Mouse (Mus musculus): Measurements from ENCODE around the gene Baiap2. TPM values are rescaled to one million over a fixed set of nuclear protein-coding genes. Genes with fewer than 3 reads are reported as not detected.

Baiap2 gene
- polyA plus RNA-seq, 1 experiment from 2014 or later, result 11.9 TPM

- peaks cover 24% of the 10 kb centered on the region for H3K36me3 ChIP-seq (ENCODE audit: control insufficient read depth, insufficient read depth, low read length)
- H3K4me3 ChIP-seq (ENCODE audit: low read depth, low read length), result no peak overlapping the region
- H3K9ac ChIP-seq (ENCODE audit: low read length), result no peak overlapping the region
Measured at GRCm38 (mm10) chr11:119916102-119916790, 26.3 kb upstream of the Baiap2 start.

GRCm38 (mm10) chr11:119916834-119917469 lies 25.6 kb upstream of the Baiap2 start:
- H3K9ac ChIP-seq (ENCODE audit: low read length), result no peak overlapping the region
- no peak overlapping the region for H3K4me3 ChIP-seq (ENCODE audit: low read depth, low read length)
- ATAC-seq (ENCODE audit: insufficient read depth, low FRiP score, low TSS enrichment), result no peak
- 96% methylated on average over 21 of the region's 21 CpGs for WGBS
- H3K27me3 ChIP-seq (ENCODE audit: control insufficient read depth, insufficient read depth, low read length), result no peaks in the 10 kb centered on the region
- H3K36me3 ChIP-seq (ENCODE audit: control insufficient read depth, insufficient read depth, low read length), result peaks cover 24% of the 10 kb centered on the region
- H3K9me3 ChIP-seq (ENCODE audit: control insufficient read depth, low read length), result no peaks in the 10 kb centered on the region
- H3K4me2 ChIP-seq (ENCODE audit: low read depth), result no peak overlapping the region
- no peak for DNase-seq (ENCODE audit: low spot score)
- H3K4me1 ChIP-seq (ENCODE audit: control insufficient read depth, insufficient read depth, low read length), result peaks cover 16% of the 10 kb centered on the region
- no peak overlapping the region for H3K27ac ChIP-seq (ENCODE audit: low read depth, low read length)

More at GRCm38 (mm10) chr11:119916102-119916790, 26.3 kb upstream of the Baiap2 start:
- Histone ChIP-seq H3K4me2 (ENCODE audit: low read depth) (no peak overlapping the region), H3K4me1 (ENCODE audit: control insufficient read depth, insufficient read depth, low read length) (peaks cover 16% of the 10 kb centered on the region), H3K27me3 (ENCODE audit: control insufficient read depth, insufficient read depth, low read length) (no peaks in the 10 kb centered on the region), H3K9me3 (ENCODE audit: control insufficient read depth, low read length) (no peaks in the 10 kb centered on the region), H3K27ac (ENCODE audit: low read depth, low read length) (no peak overlapping the region)
- 92% methylated on average over 15 of the region's 15 CpGs for WGBS
- ATAC-seq (ENCODE audit: insufficient read depth, low FRiP score, low TSS enrichment) (no peak), DNase-seq (ENCODE audit: low spot score) (no peak)

GRCm38 (mm10) chr11:119918521-119918920 lies 24.0 kb upstream of the Baiap2 start:
- H3K9ac ChIP-seq (ENCODE audit: low read length), result no peak overlapping the region
- H3K4me2 ChIP-seq (ENCODE audit: low read depth), result no peak overlapping the region
- 88% methylated on average over 7 of the region's 7 CpGs for WGBS

GRCm38 (mm10) chr11:119919432-119919831 lies 23.1 kb upstream of the Baiap2 start:
- peaks cover 7% of the 10 kb centered on the region for H3K4me1 ChIP-seq (ENCODE audit: control insufficient read depth, insufficient read depth, low read length)
- peaks cover 24% of the 10 kb centered on the region for H3K36me3 ChIP-seq (ENCODE audit: control insufficient read depth, insufficient read depth, low read length)
- no peaks in the 10 kb centered on the region for H3K9me3 ChIP-seq (ENCODE audit: control insufficient read depth, low read length)
- ATAC-seq (ENCODE audit: insufficient read depth, low FRiP score, low TSS enrichment), result no peak
- DNase-seq (ENCODE audit: low spot score), result no peak
- no peaks in the 10 kb centered on the region for H3K27me3 ChIP-seq (ENCODE audit: control insufficient read depth, insufficient read depth, low read length)
- H3K9ac ChIP-seq (ENCODE audit: low read length), result no peak overlapping the region
- H3K4me2 ChIP-seq (ENCODE audit: low read depth), result no peak overlapping the region
- 94% methylated on average over 4 of the region's 4 CpGs for WGBS
- H3K4me3 ChIP-seq (ENCODE audit: low read depth, low read length), result no peak overlapping the region
- no peak overlapping the region for H3K27ac ChIP-seq (ENCODE audit: low read depth, low read length)

More at GRCm38 (mm10) chr11:119918521-119918920, 24.0 kb upstream of the Baiap2 start:
- Histone ChIP-seq H3K36me3 (ENCODE audit: control insufficient read depth, insufficient read depth, low read length) (peaks cover 24% of the 10 kb centered on the region), H3K27me3 (ENCODE audit: control insufficient read depth, insufficient read depth, low read length) (no peaks in the 10 kb centered on the region), H3K9me3 (ENCODE audit: control insufficient read depth, low read length) (no peaks in the 10 kb centered on the region), H3K4me1 (ENCODE audit: control insufficient read depth, insufficient read depth, low read length) (peaks cover 10% of the 10 kb centered on the region), H3K27ac (ENCODE audit: low read depth, low read length) (no peak overlapping the region), H3K4me3 (ENCODE audit: low read depth, low read length) (no peak overlapping the region)
- DNase-seq (ENCODE audit: low spot score), result no peak
- ATAC-seq (ENCODE audit: insufficient read depth, low FRiP score, low TSS enrichment), result no peak

GRCm38 (mm10) chr11:119919897-119920296 lies 22.7 kb upstream of the Baiap2 start:
- Histone ChIP-seq H3K27ac (ENCODE audit: low read depth, low read length) (no peak overlapping the region), H3K4me3 (ENCODE audit: low read depth, low read length) (no peak overlapping the region), H3K4me1 (ENCODE audit: control insufficient read depth, insufficient read depth, low read length) (peaks cover 2% of the 10 kb centered on the region), H3K36me3 (ENCODE audit: control insufficient read depth, insufficient read depth, low read length) (peaks cover 24% of the 10 kb centered on the region), H3K4me2 (ENCODE audit: low read depth) (no peak overlapping the region), H3K9me3 (ENCODE audit: control insufficient read depth, low read length) (no peaks in the 10 kb centered on the region), H3K27me3 (ENCODE audit: control insufficient read depth, insufficient read depth, low read length) (no peaks in the 10 kb centered on the region), H3K9ac (ENCODE audit: low read length) (no peak overlapping the region)
- peak; percentile 71 for DNase-seq (ENCODE audit: low spot score)
- WGBS, result 73% methylated on average over 8 of the region's 8 CpGs
- ATAC-seq (ENCODE audit: insufficient read depth, low FRiP score, low TSS enrichment), result no peak

GRCm38 (mm10) chr11:119920668-119921067 lies 21.9 kb upstream of the Baiap2 start:
- ATAC-seq (ENCODE audit: insufficient read depth, low FRiP score, low TSS enrichment), result no peak
- no peak overlapping the region for H3K4me3 ChIP-seq (ENCODE audit: low read depth, low read length)
- no peaks in the 10 kb centered on the region for H3K27me3 ChIP-seq (ENCODE audit: control insufficient read depth, insufficient read depth, low read length)
- no peak overlapping the region for H3K4me2 ChIP-seq (ENCODE audit: low read depth)
- 92% methylated on average over 5 of the region's 5 CpGs for WGBS
- no peak for DNase-seq (ENCODE audit: low spot score)
- no peaks in the 10 kb centered on the region for H3K4me1 ChIP-seq (ENCODE audit: control insufficient read depth, insufficient read depth, low read length)
- H3K9ac ChIP-seq (ENCODE audit: low read length), result no peak overlapping the region
- no peak overlapping the region for H3K27ac ChIP-seq (ENCODE audit: low read depth, low read length)
- no peaks in the 10 kb centered on the region for H3K9me3 ChIP-seq (ENCODE audit: control insufficient read depth, low read length)
- peaks cover 22% of the 10 kb centered on the region for H3K36me3 ChIP-seq (ENCODE audit: control insufficient read depth, insufficient read depth, low read length)

- Histone ChIP-seq H3K27me3 (ENCODE audit: control insufficient read depth, insufficient read depth, low read length) (no peaks in the 10 kb centered on the region), H3K4me1 (ENCODE audit: control insufficient read depth, insufficient read depth, low read length) (no peaks in the 10 kb centered on the region), H3K9me3 (ENCODE audit: control insufficient read depth, low read length) (no peaks in the 10 kb centered on the region), H3K4me2 (ENCODE audit: low read depth) (no peak overlapping the region), H3K4me3 (ENCODE audit: low read depth, low read length) (no peak overlapping the region), H3K27ac (ENCODE audit: low read depth, low read length) (no peak overlapping the region), H3K36me3 (ENCODE audit: control insufficient read depth, insufficient read depth, low read length) (no peaks in the 10 kb centered on the region), H3K9ac (ENCODE audit: low read length) (no peak overlapping the region)
- DNase-seq (ENCODE audit: low spot score) (no peak), ATAC-seq (ENCODE audit: insufficient read depth, low FRiP score, low TSS enrichment) (no peak)
- WGBS, result 73% methylated on average over 5 of the region's 5 CpGs
Measured at GRCm38 (mm10) chr11:119925176-119925575, 17.4 kb upstream of the Baiap2 start.

- Histone ChIP-seq H3K27me3 (ENCODE audit: control insufficient read depth, insufficient read depth, low read length) (no peaks in the 10 kb centered on the region), H3K4me2 (ENCODE audit: low read depth) (no peak overlapping the region), H3K4me3 (ENCODE audit: low read depth, low read length) (no peak overlapping the region), H3K4me1 (ENCODE audit: control insufficient read depth, insufficient read depth, low read length) (no peaks in the 10 kb centered on the region), H3K27ac (ENCODE audit: low read depth, low read length) (no peak overlapping the region), H3K9me3 (ENCODE audit: control insufficient read depth, low read length) (no peaks in the 10 kb centered on the region), H3K36me3 (ENCODE audit: control insufficient read depth, insufficient read depth, low read length) (no peaks in the 10 kb centered on the region), H3K9ac (ENCODE audit: low read length) (no peak overlapping the region)
- ATAC-seq (ENCODE audit: insufficient read depth, low FRiP score, low TSS enrichment) (no peak), DNase-seq (ENCODE audit: low spot score) (no peak)
- 86% methylated on average over 5 of the region's 5 CpGs for WGBS
Measured at GRCm38 (mm10) chr11:119926762-119927161, 15.8 kb upstream of the Baiap2 start.
